Mouse (Mus musculus): ENCODE data around the gene Usp24. TPM values are rescaled to one million over a fixed set of nuclear protein-coding genes. Genes with fewer than 3 reads are reported as not detected.

Usp24 gene
- polyA plus RNA-seq (2014; fragmentation: Illumina TruSeq; extraction: RNeasy Lipid Tissue Mini Kit (QIAGEN cat#74804)) = 41.6 TPM

GRCm38 (mm10) chr4:106315921-106316350, at the start of gene Usp24:
Gene Usp24 (plus strand): TSS chr4:106316213.

Other genes with a start within 250 kb of the Usp24 start
- not detected for gene Pcsk9, start 148.1 kb downstream of the Usp24 start, polyA plus RNA-seq (2014; fragmentation: Illumina TruSeq; extraction: RNeasy Lipid Tissue Mini Kit (QIAGEN cat#74804))
- gene Bsnd, start 176.1 kb downstream of the Usp24 start, polyA plus RNA-seq (2014; fragmentation: Illumina TruSeq; extraction: RNeasy Lipid Tissue Mini Kit (QIAGEN cat#74804)) = not detected
- 3.9 TPM for gene Dhcr24, start 244.8 kb downstream of the Usp24 start, polyA plus RNA-seq (2014; fragmentation: Illumina TruSeq; extraction: RNeasy Lipid Tissue Mini Kit (QIAGEN cat#74804))